Mouse (Mus musculus): Measurements from ENCODE around the gene Lrig1. TPM values are rescaled to one million over a fixed set of nuclear protein-coding genes. Genes with fewer than 3 reads are reported as not detected.

Gene Lrig1
- total RNA-seq (2017): 0.38 and 5.6 TPM in 2 replicates

- ATAC-seq (replicated peaks in 1 of 2; ENCODE audit: insufficient read depth in 1 of 2, low FRiP score in 2 of 2, low TSS enrichment in 1 of 2, low read depth in 1 of 2, poor library complexity in 2 of 2, severe bottlenecking in 2 of 2): peak; percentile 97 to 99
Measured at GRCm38 (mm10) chr6:94700067-94700491, at the start of gene Lrig1. Lrig1 (minus strand) TSS chr6:94700158.

GRCm38 (mm10) chr6:94749626-94750025 is 49.7 kb upstream of the Lrig1 start:
- no peak for ATAC-seq (replicated peaks in 1 of 2; ENCODE audit: insufficient read depth in 1 of 2, low FRiP score in 2 of 2, low TSS enrichment in 1 of 2, low read depth in 1 of 2, poor library complexity in 2 of 2, severe bottlenecking in 2 of 2)

GRCm38 (mm10) chr6:94748361-94748760 is 48.4 kb upstream of the Lrig1 start:
- no peak for ATAC-seq (replicated peaks in 1 of 2; ENCODE audit: insufficient read depth in 1 of 2, low FRiP score in 2 of 2, low TSS enrichment in 1 of 2, low read depth in 1 of 2, poor library complexity in 2 of 2, severe bottlenecking in 2 of 2)

GRCm38 (mm10) chr6:94740117-94740729 is 40.3 kb upstream of the Lrig1 start:
- no peak for ATAC-seq (replicated peaks in 1 of 2; ENCODE audit: insufficient read depth in 1 of 2, low FRiP score in 2 of 2, low TSS enrichment in 1 of 2, low read depth in 1 of 2, poor library complexity in 2 of 2, severe bottlenecking in 2 of 2)

- ATAC-seq (replicated peaks in 1 of 2; ENCODE audit: insufficient read depth in 1 of 2, low FRiP score in 2 of 2, low TSS enrichment in 1 of 2, low read depth in 1 of 2, poor library complexity in 2 of 2, severe bottlenecking in 2 of 2): peak; percentile 42 to 71; a peak in 3 of 4 replicates
Measured at GRCm38 (mm10) chr6:94738647-94739046, 38.7 kb upstream of the Lrig1 start.

GRCm38 (mm10) chr6:94733878-94734277 is 33.9 kb upstream of the Lrig1 start:
- ATAC-seq (replicated peaks in 1 of 2; ENCODE audit: insufficient read depth in 1 of 2, low FRiP score in 2 of 2, low TSS enrichment in 1 of 2, low read depth in 1 of 2, poor library complexity in 2 of 2, severe bottlenecking in 2 of 2): no peak

GRCm38 (mm10) chr6:94729847-94730246 is 29.9 kb upstream of the Lrig1 start:
- no peak for ATAC-seq (replicated peaks in 1 of 2; ENCODE audit: insufficient read depth in 1 of 2, low FRiP score in 2 of 2, low TSS enrichment in 1 of 2, low read depth in 1 of 2, poor library complexity in 2 of 2, severe bottlenecking in 2 of 2)

GRCm38 (mm10) chr6:94729132-94729531 is 29.2 kb upstream of the Lrig1 start:
- ATAC-seq (replicated peaks in 1 of 2; ENCODE audit: insufficient read depth in 1 of 2, low FRiP score in 2 of 2, low TSS enrichment in 1 of 2, low read depth in 1 of 2, poor library complexity in 2 of 2, severe bottlenecking in 2 of 2): no peak

- ATAC-seq (replicated peaks in 1 of 2; ENCODE audit: insufficient read depth in 1 of 2, low FRiP score in 2 of 2, low TSS enrichment in 1 of 2, low read depth in 1 of 2, poor library complexity in 2 of 2, severe bottlenecking in 2 of 2): no peak
Measured at GRCm38 (mm10) chr6:94724612-94725011, 24.7 kb upstream of the Lrig1 start.

GRCm38 (mm10) chr6:94718607-94719346 is 18.8 kb upstream of the Lrig1 start:
- no peak for ATAC-seq (replicated peaks in 1 of 2; ENCODE audit: insufficient read depth in 1 of 2, low FRiP score in 2 of 2, low TSS enrichment in 1 of 2, low read depth in 1 of 2, poor library complexity in 2 of 2, severe bottlenecking in 2 of 2)

- ATAC-seq (replicated peaks in 1 of 2; ENCODE audit: insufficient read depth in 1 of 2, low FRiP score in 2 of 2, low TSS enrichment in 1 of 2, low read depth in 1 of 2, poor library complexity in 2 of 2, severe bottlenecking in 2 of 2): no peak
Measured at GRCm38 (mm10) chr6:94717705-94718489, 17.9 kb upstream of the Lrig1 start.

GRCm38 (mm10) chr6:94715645-94715940 is 15.6 kb upstream of the Lrig1 start:
- ATAC-seq (replicated peaks in 1 of 2; ENCODE audit: insufficient read depth in 1 of 2, low FRiP score in 2 of 2, low TSS enrichment in 1 of 2, low read depth in 1 of 2, poor library complexity in 2 of 2, severe bottlenecking in 2 of 2): no peak

GRCm38 (mm10) chr6:94714815-94715644 is 15.1 kb upstream of the Lrig1 start:
- no peak for ATAC-seq (replicated peaks in 1 of 2; ENCODE audit: insufficient read depth in 1 of 2, low FRiP score in 2 of 2, low TSS enrichment in 1 of 2, low read depth in 1 of 2, poor library complexity in 2 of 2, severe bottlenecking in 2 of 2)

GRCm38 (mm10) chr6:94709832-94710231 is 9.9 kb upstream of the Lrig1 start:
- no peak for ATAC-seq (replicated peaks in 1 of 2; ENCODE audit: insufficient read depth in 1 of 2, low FRiP score in 2 of 2, low TSS enrichment in 1 of 2, low read depth in 1 of 2, poor library complexity in 2 of 2, severe bottlenecking in 2 of 2)

GRCm38 (mm10) chr6:94709150-94709549 is 9.2 kb upstream of the Lrig1 start:
- no peak for ATAC-seq (replicated peaks in 1 of 2; ENCODE audit: insufficient read depth in 1 of 2, low FRiP score in 2 of 2, low TSS enrichment in 1 of 2, low read depth in 1 of 2, poor library complexity in 2 of 2, severe bottlenecking in 2 of 2)

GRCm38 (mm10) chr6:94707254-94707653 is 7.3 kb upstream of the Lrig1 start:
- ATAC-seq (replicated peaks in 1 of 2; ENCODE audit: insufficient read depth in 1 of 2, low FRiP score in 2 of 2, low TSS enrichment in 1 of 2, low read depth in 1 of 2, poor library complexity in 2 of 2, severe bottlenecking in 2 of 2): no peak

GRCm38 (mm10) chr6:94705931-94706330 is 6.0 kb upstream of the Lrig1 start:
- no peak for ATAC-seq (replicated peaks in 1 of 2; ENCODE audit: insufficient read depth in 1 of 2, low FRiP score in 2 of 2, low TSS enrichment in 1 of 2, low read depth in 1 of 2, poor library complexity in 2 of 2, severe bottlenecking in 2 of 2)
